Mouse (Mus musculus): ENCODE data around the gene Lhfpl4. TPM values are rescaled to one million over a fixed set of nuclear protein-coding genes. Genes with fewer than 3 reads are reported as not detected.

Lhfpl4 gene
- total RNA-seq, 1 experiment from 2014 or later = 5.0 TPM

- DNase-seq = no peak
Measured at GRCm38 (mm10) chr6:113168316-113168975, 26.7 kb downstream of the Lhfpl4 start.

DNA sequence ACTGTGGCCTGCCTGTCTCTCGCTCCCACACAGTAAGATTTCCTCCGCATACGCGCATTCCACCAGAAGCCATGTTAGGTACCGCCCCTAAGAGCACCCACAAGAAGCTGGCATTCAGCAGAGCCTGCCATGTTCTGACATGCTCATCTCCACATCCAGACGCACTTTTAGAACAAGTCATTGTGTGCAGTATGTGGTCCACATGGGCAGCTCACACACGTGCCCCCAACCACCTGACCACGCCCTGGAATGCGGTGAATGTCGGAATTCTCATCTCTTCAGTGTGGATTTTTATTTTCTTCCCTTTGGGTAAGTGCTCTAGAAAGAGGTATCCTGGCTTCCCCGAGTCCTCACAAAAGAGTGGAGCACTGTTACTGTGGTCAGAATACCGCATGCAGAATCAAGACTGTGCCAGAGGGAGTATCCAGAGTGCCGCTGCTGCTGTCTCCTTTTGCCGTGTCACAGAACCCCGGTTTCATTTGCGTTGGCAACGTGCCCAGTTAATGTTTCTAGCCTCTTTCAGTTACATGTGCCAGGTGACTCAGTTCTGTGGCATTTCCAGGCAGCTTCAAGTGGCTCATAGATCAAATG is 28.4 kb downstream of the Lhfpl4 start:
- peak; percentile 84 for DNase-seq

- DNase-seq = no peak
Measured at GRCm38 (mm10) chr6:113163513-113163912, 31.7 kb downstream of the Lhfpl4 start.

DNA sequence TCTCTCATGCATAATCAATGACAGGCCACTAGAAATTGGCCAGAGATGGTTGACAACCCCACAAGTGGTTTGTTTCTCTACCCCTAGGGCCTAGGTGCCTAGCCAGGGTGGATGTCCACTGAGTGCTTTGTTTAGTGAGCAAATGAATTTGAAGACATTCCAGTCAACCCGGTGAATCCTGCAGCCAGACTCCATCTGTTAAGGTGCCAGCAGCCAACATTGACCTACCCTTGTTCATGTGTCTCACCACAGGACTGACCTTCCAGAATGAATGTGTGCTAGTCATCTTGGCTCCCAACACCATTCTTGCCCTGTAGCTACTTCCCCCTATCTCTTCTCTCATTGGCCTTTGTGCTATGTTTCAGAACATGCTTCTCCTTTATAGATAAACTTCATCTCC is 33.2 kb downstream of the Lhfpl4 start:
- no peak for DNase-seq

DNA sequence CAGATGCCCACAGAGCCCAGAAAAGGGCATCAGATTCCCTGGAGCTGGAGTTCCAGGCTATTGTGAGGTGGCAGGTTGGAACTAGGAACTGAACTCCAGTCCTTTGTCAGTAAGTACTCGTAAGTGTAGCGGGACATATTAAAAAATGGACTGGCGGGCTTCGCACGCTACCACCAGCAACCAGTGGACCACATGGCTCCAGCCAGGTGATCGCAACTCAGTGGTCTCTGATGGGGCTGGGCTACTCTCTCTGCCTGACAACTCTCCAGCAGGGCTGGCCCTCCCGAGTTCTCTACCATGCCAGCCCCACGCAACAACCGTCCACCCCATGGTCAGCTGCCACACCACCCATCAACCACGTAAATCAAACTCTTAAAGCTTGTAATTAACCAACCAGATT is 35.1 kb downstream of the Lhfpl4 start:
- no peak for DNase-seq

DNA sequence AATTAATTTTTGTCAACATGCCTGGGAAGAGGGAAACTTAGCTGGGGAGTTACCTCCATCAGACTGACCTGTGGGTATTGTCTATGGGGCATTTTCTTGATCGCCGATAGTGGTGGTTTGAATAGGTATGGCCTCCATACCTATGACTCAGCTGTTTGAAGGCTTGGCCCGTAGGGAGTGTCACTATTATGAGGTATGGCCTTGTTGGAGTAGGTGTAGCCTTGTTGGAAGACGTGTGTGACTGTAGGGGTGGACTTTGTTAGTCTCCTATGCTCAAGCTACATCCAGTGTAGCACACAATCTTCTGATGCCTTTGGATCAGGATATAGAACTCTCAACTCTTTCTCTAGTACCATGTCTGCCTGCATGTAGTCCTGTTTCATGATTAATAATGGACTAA is 39.1 kb downstream of the Lhfpl4 start:
- DNase-seq = no peak

DNA sequence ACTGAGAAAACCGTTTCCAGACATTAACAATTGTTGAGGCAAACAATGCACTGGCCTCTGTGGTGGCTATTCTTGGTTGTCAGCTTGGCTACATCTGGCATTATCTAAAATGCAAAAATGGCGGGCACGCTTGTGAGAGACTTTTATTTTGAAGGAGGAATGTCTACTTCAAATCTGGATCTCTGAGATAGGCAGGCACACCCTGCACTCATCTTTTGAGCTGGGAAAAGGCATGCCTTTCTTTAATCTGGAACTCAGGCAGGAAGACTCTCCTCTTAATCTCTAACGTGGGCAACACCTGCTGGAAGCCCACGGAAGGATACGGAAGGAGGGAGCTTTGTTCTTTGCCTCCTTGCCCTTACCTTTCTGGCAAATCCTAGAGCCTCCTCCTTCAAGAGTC is 40.3 kb downstream of the Lhfpl4 start:
- DNase-seq = no peak

DNA sequence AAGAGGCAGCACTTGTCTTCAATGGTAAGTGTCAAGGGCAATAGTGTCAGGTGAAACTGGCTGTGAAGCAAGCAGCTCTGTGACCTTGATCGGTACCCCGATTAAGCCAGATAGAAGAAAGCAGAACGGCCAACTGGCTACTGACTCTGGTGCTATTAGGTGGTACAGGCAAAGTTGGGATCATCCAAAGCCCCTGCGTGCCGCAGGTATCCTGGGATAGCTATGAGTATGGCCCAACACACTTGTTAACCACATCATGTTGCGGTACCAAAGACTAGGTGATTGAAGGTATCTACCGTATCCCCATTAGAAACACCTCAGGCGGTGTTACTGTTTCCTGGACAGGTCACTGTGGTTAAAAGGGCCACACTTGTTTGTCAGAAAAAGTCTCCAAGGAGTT is 41.1 kb downstream of the Lhfpl4 start:
- DNase-seq = no peak

DNA sequence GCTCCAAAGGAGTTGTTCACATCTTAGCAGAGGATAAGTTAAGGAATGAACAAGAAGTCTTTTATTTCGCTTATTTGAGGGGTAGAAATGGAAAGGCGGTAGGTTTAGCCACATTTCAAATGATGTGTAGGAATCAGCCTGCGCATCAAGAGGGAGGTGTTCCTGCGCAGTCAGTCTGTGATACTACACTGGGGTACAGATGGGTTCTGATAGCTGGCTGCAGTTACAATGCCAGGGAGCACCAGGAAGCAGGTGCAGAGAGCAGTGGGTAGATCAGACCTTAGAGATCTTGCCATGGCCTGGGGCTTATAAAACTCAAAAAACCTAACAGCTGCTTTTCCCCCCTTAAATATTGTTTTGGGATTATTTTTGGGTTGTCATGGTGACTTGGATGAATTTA is 49.9 kb downstream of the Lhfpl4 start:
- DNase-seq = no peak

GRCm38 (mm10) chr6:113144764-113145163 is 50.4 kb downstream of the Lhfpl4 start:
- DNase-seq = no peak

- DNase-seq = no peak
Measured at GRCm38 (mm10) chr6:113141389-113142094, 53.6 kb downstream of the Lhfpl4 start.

- DNase-seq = no peak
Measured at GRCm38 (mm10) chr6:113133360-113133759, 61.8 kb downstream of the Lhfpl4 start.

GRCm38 (mm10) chr6:113120806-113121205 is 74.4 kb downstream of the Lhfpl4 start:
- no peak for DNase-seq

Other genes starting within 250 kb of the Lhfpl4 start
- 22.0 and 25.1 TPM in 2 replicates for gene Srgap3, start 248.1 kb downstream of the Lhfpl4 start, total RNA-seq (2021)
- gene Thumpd3, start 149.2 kb downstream of the Lhfpl4 start, total RNA-seq (2021) = 39.1 and 48.1 TPM in 2 replicates
- 128 TPM in 2 replicates for gene Setd5, start 118.0 kb downstream of the Lhfpl4 start, total RNA-seq (2021)
- gene Mtmr14, start 42.5 kb upstream of the Lhfpl4 start, total RNA-seq (2021) = 23.0 and 30.9 TPM in 2 replicates
- 0.85 and 1.4 TPM in 2 replicates for gene Cpne9, start 86.9 kb upstream of the Lhfpl4 start, total RNA-seq (2021)
- gene Brpf1, start 111.8 kb upstream of the Lhfpl4 start, total RNA-seq (2021) = 27.8 and 32.9 TPM in 2 replicates
- 16.7 and 19.9 TPM in 2 replicates for gene Ogg1, start 131.6 kb upstream of the Lhfpl4 start, total RNA-seq (2021)
- gene Camk1, start 148.6 kb upstream of the Lhfpl4 start, total RNA-seq (2021) = 45.3 and 62.0 TPM in 2 replicates
- gene Tada3, start 182.5 kb upstream of the Lhfpl4 start, total RNA-seq (2021) = 51.4 and 54.5 TPM in 2 replicates
- 143 and 191 TPM in 2 replicates for gene Arpc4, start 182.7 kb upstream of the Lhfpl4 start, total RNA-seq (2021)
- 3.9 and 4.5 TPM in 2 replicates for gene Ttll3, start 193.9 kb upstream of the Lhfpl4 start, total RNA-seq (2021)
- gene Rpusd3, start 224.0 kb upstream of the Lhfpl4 start, total RNA-seq (2021) = 7.6 and 8.1 TPM in 2 replicates
- gene Cidec, start 240.4 kb upstream of the Lhfpl4 start, total RNA-seq (2021) = 153 and 182 TPM in 2 replicates
- gene Jagn1, start 247.2 kb upstream of the Lhfpl4 start, total RNA-seq (2021) = 47.5 and 55.0 TPM in 2 replicates